Mouse (Mus musculus): Measurements from ENCODE around the gene Lcor. TPM values are rescaled to one million over a fixed set of nuclear protein-coding genes. Genes with fewer than 3 reads are reported as not detected.

The Lcor gene
- polyA plus RNA-seq (2012; ENCODE audit: low replicate concordance): 2.6 and 4.8 TPM in 2 replicates

DNA sequence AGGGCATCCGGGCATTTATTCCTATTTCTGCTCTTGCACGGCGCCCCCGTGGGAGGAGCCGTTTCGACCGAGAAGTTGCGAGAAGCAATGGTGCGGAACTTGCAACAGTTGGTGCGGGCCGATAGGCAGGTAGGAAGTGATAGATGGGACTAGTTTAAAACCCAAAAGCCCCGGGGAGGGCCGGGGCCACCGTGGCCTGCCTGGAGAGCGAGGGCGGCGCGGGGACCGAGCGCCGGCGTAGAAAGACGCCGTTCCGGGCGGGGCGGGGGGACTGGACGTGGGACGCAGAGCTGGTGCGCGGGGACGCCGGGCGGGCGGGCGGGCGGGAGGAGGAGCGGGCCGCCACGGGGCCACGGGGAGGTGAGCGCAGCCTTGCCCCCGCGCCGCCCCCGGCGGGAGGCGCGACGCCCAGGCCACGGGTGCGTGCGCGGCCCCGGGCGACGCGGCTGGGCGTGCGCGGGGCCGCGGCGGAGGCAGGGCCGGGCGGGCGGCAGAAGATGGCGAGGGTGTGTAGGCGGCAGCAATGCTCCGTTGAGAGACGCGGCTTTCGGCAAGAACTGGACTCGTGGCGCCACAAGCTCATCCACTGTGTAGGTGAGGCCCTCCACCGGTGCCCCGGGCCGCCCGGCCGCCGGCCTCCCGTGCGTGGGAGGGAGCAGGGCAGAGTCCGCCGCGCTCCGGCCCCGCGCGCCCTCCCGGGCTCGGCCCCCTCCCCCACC is at the start of gene Lcor:
Gene Lcor, plus strand, starts transcription at position 448 of the 719 bp plus-strand sequence.

DNA sequence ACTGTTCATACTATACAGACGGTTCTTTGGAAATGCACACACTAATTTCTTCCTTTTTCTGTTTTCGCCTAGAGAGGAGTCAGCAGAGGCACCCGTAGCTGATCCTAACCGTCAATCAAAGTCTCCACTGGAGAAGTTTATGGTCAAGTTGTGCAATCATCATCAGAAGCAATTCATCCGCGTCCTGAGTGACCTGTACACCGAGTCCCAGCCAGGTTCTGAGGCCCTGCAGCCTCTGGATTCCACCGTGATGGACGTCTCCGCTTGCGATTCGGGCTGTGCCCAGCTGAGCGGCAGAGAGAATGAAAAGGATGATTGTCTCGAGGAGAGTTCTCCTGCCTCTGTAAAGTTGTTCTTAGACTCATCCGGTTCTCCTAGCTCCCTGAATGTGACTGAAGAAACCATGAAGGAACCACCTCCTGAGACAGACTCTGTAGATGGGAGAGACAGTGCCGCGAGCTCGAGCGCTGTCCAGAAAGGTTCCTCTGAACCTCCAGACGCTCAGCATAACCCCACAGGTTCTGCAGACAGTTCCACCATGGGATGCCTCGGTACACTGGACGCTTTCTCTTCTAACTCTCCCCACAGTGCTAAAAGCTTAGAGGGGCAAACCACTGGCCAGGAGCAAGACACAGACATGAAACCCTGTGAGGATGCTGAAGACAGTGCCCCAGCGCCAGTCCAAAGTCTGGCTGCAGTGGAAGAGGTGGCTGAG is 99.4 kb downstream of the Lcor start, which contains the start of gene Gm340:
Gene Gm340, plus strand, starts transcription at position 665 of the 715 bp plus-strand sequence.

Other genes with a start within 250 kb of the Lcor start
- gene Tm9sf3, start 218.6 kb upstream of the Lcor start, polyA plus RNA-seq (2012; ENCODE audit: low replicate concordance): 30.7 and 43.6 TPM in 2 replicates
- gene Pik3ap1, start 97.5 kb upstream of the Lcor start, polyA plus RNA-seq (2012; ENCODE audit: low replicate concordance): 52.0 and 66.1 TPM in 2 replicates
- 1.1 and 3.1 TPM in 2 replicates for gene Gm340, start 99.7 kb downstream of the Lcor start, polyA plus RNA-seq (2012; ENCODE audit: low replicate concordance)

All from hematopoietic multipotent progenitor cell, adult 10-12 weeks (in vitro differentiated cells).